Mouse (Mus musculus) neural tube, embryonic 14.5 days (tissue): ENCODE measurements at regions not wholly inside any gene's neighbourhood (a gene's known extent, or its start where the extent isn't known, plus 50 kb on each side); places are given as distances from the start of the nearest gene placed in this dataset.
"Not testable (repeated sequence)": the region's sequence is repeated elsewhere in the genome, so short reads cannot be mapped to it uniquely, and the experiment has no call there.

Experiments used
- ATAC-seq: fragments of 200-750 bp; cut with Nextera tagmentation; 2 replicates; pipeline ENCODE4 v1.8.0; 2017; ENCODE audit warnings: low read depth, mild to moderate bottlenecking, moderate TSS enrichment, moderate library complexity
- H3K27ac ChIP-seq: fragments of 300-500 bp; sonication (generic); 2 replicates; pipeline ENCODE4 v1.5.1; 2014; ENCODE audit warnings: low read depth, mild to moderate bottlenecking, control low read depth, low read length, moderate library complexity, mixed read lengths
- H3K27me3 ChIP-seq: fragments of 300-500 bp; sonication (generic); 2 replicates; pipeline ENCODE4 v1.6.1; 2014; ENCODE audit warnings: low read length; ENCODE audit not compliant: control insufficient read depth, insufficient read depth
- H3K36me3 ChIP-seq: fragments of 300-500 bp; sonication (generic); 2 replicates; pipeline ENCODE4 v1.6.1; 2014; ENCODE audit warnings: low read length, mixed read lengths; ENCODE audit not compliant: control insufficient read depth, insufficient read depth
- H3K4me1 ChIP-seq: fragments of 300-500 bp; sonication (generic); 2 replicates; pipeline ENCODE4 v1.6.1; 2014; ENCODE audit warnings: low read length; ENCODE audit not compliant: control insufficient read depth, insufficient read depth
- H3K4me2 ChIP-seq: fragments of 300-500 bp; sonication (generic); 2 replicates; pipeline ENCODE4 v1.6.1; 2014; ENCODE audit warnings: mild to moderate bottlenecking, low read depth, low read length, control low read depth
- H3K4me3 ChIP-seq: fragments of 300-500 bp; sonication (generic); 2 replicates; pipeline ENCODE4 v1.5.1; 2014; ENCODE audit warnings: low read depth, low read length, control low read depth, mixed read lengths
- H3K9ac ChIP-seq: fragments of 300-500 bp; sonication (generic); replicated peaks from 2 replicates; pipeline ENCODE4 v1.6.1; 2014; ENCODE audit warnings: low read depth, mild to moderate bottlenecking, control low read depth, low read length, mixed read lengths
- H3K9me3 ChIP-seq: fragments of 300-500 bp; sonication (generic); 2 replicates; pipeline ENCODE4 v1.6.1; 2016; ENCODE audit warnings: low read length; ENCODE audit not compliant: control insufficient read depth
- WGBS: fragments of 180-500 bp; shearing (Covaris S2); extraction: QIAGEN DNeasy Blood & Tissue Kit; methylation state at CpG from one replicate; pipeline ENCODE4 v1.1.7; 2014; 5-methylcytosine and 5-hydroxymethylcytosine counted together

DNA sequence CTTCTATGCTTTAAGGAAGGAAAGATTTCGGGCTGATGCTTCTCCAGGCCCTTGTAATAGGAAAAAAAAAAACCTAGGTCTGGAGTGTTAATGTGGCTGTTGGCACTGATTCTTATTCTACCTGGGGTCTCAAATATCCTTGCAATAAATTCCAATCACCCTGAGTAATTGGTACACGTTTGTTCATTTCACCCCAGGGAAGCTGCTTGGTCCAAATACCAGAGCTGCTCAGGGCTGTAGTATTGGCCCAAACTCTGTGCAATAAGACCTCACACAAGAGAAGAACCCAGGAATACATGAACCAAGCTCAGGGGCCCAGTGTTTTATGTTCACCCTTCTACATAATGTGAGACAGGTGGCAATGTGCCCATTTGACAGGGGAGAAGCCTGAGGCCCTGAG lies 366.8 kb downstream of the Tox3 start:
- H3K4me3 ChIP-seq = no peak overlapping the region
- no peak overlapping the region for H3K9ac ChIP-seq
- 77% methylated on average over 2 of the region's 2 CpGs for WGBS
- H3K27ac ChIP-seq = no peak overlapping the region
- no peaks in the 10 kb centered on the region for H3K4me1 ChIP-seq
- H3K27me3 ChIP-seq = no peaks in the 10 kb centered on the region
- ATAC-seq = no peak
- H3K9me3 ChIP-seq = no peaks in the 10 kb centered on the region
- no peak overlapping the region for H3K4me2 ChIP-seq
- H3K36me3 ChIP-seq = no peaks in the 10 kb centered on the region

DNA sequence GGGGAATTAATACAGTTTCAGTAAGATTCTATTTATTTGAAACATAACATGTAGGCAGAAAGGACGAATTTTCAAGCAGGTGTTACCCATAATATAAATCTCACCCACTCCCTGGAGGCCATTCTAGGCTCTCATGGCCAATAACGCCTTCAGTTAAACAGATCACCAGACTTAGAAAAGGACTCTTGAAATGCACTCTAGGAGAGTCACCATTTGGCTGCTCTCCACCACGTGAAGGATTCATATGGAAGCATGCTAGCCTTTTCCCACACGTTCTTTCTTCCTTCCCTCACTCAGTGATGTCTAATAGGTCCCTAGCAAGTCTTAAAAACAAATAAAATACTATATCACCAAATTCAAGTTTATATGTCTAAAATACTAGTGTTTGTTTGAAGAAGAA lies 367.7 kb downstream of the Tox3 start:
- no peaks in the 10 kb centered on the region for H3K27me3 ChIP-seq
- no peaks in the 10 kb centered on the region for H3K36me3 ChIP-seq
- H3K4me1 ChIP-seq = no peaks in the 10 kb centered on the region
- WGBS = 72% methylated on average over 4 of the region's 4 CpGs
- no peaks in the 10 kb centered on the region for H3K9me3 ChIP-seq
- H3K4me2 ChIP-seq = no peak overlapping the region
- no peak overlapping the region for H3K9ac ChIP-seq
- H3K4me3 ChIP-seq = no peak overlapping the region
- H3K27ac ChIP-seq = no peak overlapping the region
- no peak for ATAC-seq

- no peak overlapping the region for H3K9ac ChIP-seq
- ATAC-seq = no peak
- H3K4me2 ChIP-seq = no peak overlapping the region
- WGBS = 100% methylated on average over 1 of the region's 1 CpGs
- H3K4me3 ChIP-seq = no peak overlapping the region
- H3K27ac ChIP-seq = no peak overlapping the region
- H3K4me1 ChIP-seq = no peaks in the 10 kb centered on the region
- no peaks in the 10 kb centered on the region for H3K27me3 ChIP-seq
- H3K36me3 ChIP-seq = no peaks in the 10 kb centered on the region
- H3K9me3 ChIP-seq = no peaks in the 10 kb centered on the region
Observed at GRCm38 (mm10) chr8:89962799-89963198, 385.3 kb downstream of the Tox3 start.

DNA sequence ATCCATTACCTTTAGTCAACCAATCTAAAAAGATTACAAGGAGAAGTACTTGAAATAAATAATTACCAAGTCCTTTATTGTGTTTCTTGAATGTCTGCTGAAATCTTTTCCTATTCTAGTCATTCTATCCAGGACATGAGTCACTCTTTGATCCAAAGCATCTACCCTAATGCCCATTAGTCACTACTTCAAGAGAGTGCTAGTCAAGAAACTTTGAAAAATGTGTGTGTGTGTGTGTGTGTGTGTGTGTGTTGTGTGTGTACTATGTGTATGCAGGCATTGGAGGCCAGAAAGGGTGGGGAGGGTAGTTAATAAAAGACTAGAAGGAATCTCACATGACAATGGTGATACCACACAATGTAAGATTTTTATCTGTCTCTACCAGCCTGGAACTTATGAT lies 390.7 kb downstream of the Tox3 start:
- Histone ChIP-seq H3K4me2 (no peak overlapping the region), H3K4me3 (no peak overlapping the region), H3K36me3 (no peaks in the 10 kb centered on the region), H3K4me1 (no peaks in the 10 kb centered on the region), H3K27me3 (no peaks in the 10 kb centered on the region), H3K9ac (no peak overlapping the region), H3K9me3 (no peaks in the 10 kb centered on the region), H3K27ac (no peak overlapping the region)
- no peak for ATAC-seq

GRCm38 (mm10) chr8:89956482-89957020 lies 391.6 kb downstream of the Tox3 start:
- Histone ChIP-seq H3K4me1 (no peaks in the 10 kb centered on the region), H3K36me3 (no peaks in the 10 kb centered on the region), H3K9ac (no peak overlapping the region), H3K4me3 (no peak overlapping the region), H3K27me3 (no peaks in the 10 kb centered on the region), H3K4me2 (no peak overlapping the region), H3K27ac (no peak overlapping the region), H3K9me3 (no peaks in the 10 kb centered on the region)
- WGBS = 67% methylated on average over 11 of the region's 11 CpGs
- no peak for ATAC-seq

- Histone ChIP-seq H3K36me3 (no peaks in the 10 kb centered on the region), H3K9me3 (no peaks in the 10 kb centered on the region), H3K4me1 (no peaks in the 10 kb centered on the region), H3K27ac (no peak overlapping the region), H3K27me3 (no peaks in the 10 kb centered on the region), H3K4me3 (no peak overlapping the region), H3K4me2 (no peak overlapping the region), H3K9ac (no peak overlapping the region)
- ATAC-seq = no peak
- WGBS = 41% methylated on average over 1 of the region's 1 CpGs
Observed at GRCm38 (mm10) chr8:89938836-89939235, 409.3 kb downstream of the Tox3 start.

GRCm38 (mm10) chr8:89934521-89934920 lies 413.6 kb downstream of the Tox3 start:
- Histone ChIP-seq H3K9me3 (no peaks in the 10 kb centered on the region), H3K4me2 (no peak overlapping the region), H3K27me3 (no peaks in the 10 kb centered on the region), H3K27ac (no peak overlapping the region), H3K36me3 (no peaks in the 10 kb centered on the region), H3K9ac (no peak overlapping the region), H3K4me1 (no peaks in the 10 kb centered on the region), H3K4me3 (no peak overlapping the region)
- ATAC-seq = no peak
- 90% methylated on average over 2 of the region's 2 CpGs for WGBS

GRCm38 (mm10) chr8:89926666-89927232 lies 421.4 kb downstream of the Tox3 start:
- no peaks in the 10 kb centered on the region for H3K36me3 ChIP-seq
- no peaks in the 10 kb centered on the region for H3K4me1 ChIP-seq
- no peak; the same call in 1 of the 2 replicates for ATAC-seq
- no peak overlapping the region for H3K9ac ChIP-seq
- no peaks in the 10 kb centered on the region for H3K9me3 ChIP-seq
- H3K4me2 ChIP-seq = no peak overlapping the region
- no peak overlapping the region for H3K4me3 ChIP-seq
- WGBS = 1% methylated on average over 3 of the region's 3 CpGs
- no peaks in the 10 kb centered on the region for H3K27me3 ChIP-seq
- H3K27ac ChIP-seq = no peak overlapping the region

GRCm38 (mm10) chr8:89924697-89925096 lies 423.4 kb downstream of the Tox3 start:
- not testable (repeated sequence) for H3K36me3 ChIP-seq, ATAC-seq, H3K4me2 ChIP-seq, H3K9me3 ChIP-seq, H3K4me1 ChIP-seq, H3K27ac ChIP-seq, H3K9ac ChIP-seq, H3K4me3 ChIP-seq, H3K27me3 ChIP-seq
- 98% methylated on average over 8 of the region's 22 CpGs for WGBS
